Mouse (Mus musculus) gastrocnemius, postnatal 25 days (tissue): ENCODE results near the gene Rps3. TPM values are rescaled to one million over a fixed set of nuclear protein-coding genes. Genes with fewer than 3 reads are reported as not detected.
A peak's percentile ranks its signal among the peaks of the same experiment; 100 is the strongest.
"Not testable (repeated sequence)": the region's sequence is repeated elsewhere in the genome, so short reads cannot be mapped to it uniquely, and the experiment has no call there.

Experiments
- DNase-seq: peaks from one replicate; pipeline ENCODE4 v3.0.0; 2022
- long read RNA-seq, 2 experiments: library from polyadenylated mRNA; stranded (forward); transcript quantifications; one replicate each; pipeline ENCODE4 v2.0.0; 2021
- total RNA-seq, 2 experiments: library from RNA; stranded (reverse); gene quantifications; 1 replicate in 1 of 2; 2 replicates in 1 of 2; pipeline ENCODE4 v1.2.3; 2021

Rps3 gene
- 100 to 1,000 TPM; 239 to 240 TPM for total RNA-seq
- long read RNA-seq, experiment 1, transcript Rps3-201 (7 exons, 1,908 nt), result major isoform, 372 of 456 reads
- long read RNA-seq, experiment 1, partial matches to known transcripts, result 79 of 456 reads
- long read RNA-seq, experiment 1, other reads (novel, unspliced or antisense), result 5 of 456 reads
- long read RNA-seq, experiment 2, transcript Rps3-201 (7 exons, 1,908 nt), result major isoform, 285 of 337 reads
- long read RNA-seq, experiment 2, partial matches to known transcripts, result 51 of 337 reads
- long read RNA-seq, experiment 2, other reads (novel, unspliced or antisense), result 1 of 337 reads

DNA sequence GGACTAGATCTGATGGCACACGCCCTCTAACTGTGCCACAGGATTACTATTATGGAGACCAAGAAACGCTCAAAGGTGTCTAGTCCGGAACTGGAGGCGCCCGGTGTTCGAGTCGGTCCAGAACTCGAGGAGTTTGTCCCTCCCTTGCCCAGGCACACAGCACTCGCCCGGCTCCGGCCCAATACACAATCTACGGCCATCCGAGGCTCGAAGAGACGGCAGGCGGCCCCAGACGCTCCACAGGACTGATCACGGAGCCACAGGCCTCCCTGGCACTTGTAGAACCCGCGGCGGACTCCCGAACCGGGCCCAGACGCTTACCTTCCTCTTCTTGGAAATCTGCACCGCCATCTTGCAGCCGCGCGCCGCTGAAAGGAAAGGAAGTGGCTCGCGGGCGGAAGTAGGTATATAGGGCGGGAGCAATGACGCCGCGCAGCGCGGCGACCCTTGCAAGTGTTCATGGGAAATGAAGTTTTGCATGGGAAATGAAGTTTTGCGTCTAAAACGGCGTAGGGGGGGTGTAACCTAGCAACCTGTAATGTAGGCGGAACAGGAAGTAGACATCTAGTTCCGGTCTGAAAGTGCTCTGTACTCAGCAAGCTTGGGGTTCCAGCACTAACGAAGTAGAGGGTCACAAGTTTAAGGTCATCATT is at the start of gene Rps3:
Gene Rps3 (minus strand): TSS at position 468 of the 653 bp plus-strand sequence.
- DNase-seq, result peak; percentile 91

DNA sequence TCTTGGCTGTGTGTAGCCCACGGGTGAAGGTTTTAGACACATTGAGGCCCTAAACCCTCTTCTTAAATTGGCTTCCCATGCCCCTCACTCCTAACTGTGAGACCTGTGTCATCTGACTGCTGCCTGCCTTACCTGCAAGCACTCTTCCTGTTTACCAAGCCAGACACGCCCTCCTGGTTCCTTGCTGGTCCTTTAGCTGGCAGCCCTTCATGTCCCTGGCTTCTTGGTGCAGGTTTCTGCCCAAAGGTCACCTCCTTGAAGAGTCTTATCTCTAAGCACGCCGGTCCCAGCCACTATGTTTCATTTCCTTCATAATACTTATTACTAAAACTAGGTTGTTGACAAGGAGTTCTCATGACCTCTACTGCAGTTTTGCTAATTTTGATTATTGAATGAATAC is 49.0 kb upstream of the Rps3 start:
- DNase-seq, result no peak

DNA sequence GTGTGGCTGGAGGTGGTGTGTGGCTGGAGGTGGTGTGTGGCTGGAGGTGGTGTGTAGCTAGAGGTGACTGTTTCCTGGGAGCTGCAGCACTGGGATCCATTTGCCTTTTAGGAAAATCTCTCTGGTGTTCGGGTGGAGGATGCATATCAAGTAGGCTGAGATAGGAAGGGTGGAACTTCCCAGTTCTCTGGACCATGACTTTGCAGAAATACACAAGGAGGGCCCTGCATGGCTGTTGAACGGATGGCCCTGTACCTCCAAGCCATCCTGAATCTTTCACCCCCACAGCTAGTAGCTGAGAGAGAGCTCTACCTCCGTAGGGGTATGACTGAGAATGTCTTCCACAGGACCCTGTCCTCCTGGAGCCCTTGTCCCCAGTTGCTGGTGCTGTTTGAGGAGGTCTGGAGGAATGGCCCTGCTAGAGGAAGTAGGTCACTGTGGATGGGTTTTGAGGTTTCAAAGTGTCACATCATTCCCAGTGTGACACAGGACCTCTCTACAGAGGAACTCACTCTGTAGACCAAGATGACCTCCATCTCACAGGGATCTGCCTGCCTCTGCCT is 48.0 kb upstream of the Rps3 start:
- DNase-seq, result no peak

DNA sequence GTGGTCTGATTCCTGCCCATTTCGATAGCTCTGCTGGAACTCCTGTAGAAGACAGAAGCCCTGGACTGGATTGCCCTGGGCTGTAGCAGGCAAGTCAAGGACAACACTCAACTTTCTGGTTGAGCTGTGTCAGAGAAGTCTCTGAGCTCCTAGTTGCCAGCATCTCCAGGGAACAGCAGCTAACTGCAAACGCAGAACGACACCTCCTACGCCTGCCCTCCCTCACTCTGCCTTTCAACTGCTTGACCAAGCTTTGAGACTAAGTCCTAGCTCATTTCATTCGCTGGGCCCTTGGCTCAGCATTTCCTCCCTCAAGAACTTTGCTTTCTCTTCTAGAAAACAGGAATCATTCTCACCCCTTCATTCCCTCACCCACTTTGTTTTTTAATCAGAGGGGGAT is 45.9 kb upstream of the Rps3 start:
- DNase-seq, result no peak

DNA sequence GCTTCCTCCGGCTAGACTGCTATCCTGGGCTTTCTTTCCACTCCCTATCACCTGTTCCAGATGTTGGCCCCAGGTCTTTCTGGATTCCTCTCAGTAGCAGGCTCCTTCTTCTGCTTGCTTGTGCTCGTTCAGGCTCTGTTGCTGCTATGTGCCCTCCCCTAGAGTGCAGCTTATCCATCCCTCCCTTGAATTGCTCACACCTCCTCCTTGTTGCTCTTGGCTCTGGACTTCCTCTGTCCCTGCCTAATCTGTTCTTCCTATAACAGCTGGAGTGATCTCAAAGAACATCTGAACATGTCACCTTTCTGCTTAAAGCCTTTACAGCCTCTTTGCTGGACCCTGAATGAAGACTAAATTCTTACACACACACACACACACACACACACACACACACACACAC is 45.0 kb upstream of the Rps3 start:
- DNase-seq, result no peak

DNA sequence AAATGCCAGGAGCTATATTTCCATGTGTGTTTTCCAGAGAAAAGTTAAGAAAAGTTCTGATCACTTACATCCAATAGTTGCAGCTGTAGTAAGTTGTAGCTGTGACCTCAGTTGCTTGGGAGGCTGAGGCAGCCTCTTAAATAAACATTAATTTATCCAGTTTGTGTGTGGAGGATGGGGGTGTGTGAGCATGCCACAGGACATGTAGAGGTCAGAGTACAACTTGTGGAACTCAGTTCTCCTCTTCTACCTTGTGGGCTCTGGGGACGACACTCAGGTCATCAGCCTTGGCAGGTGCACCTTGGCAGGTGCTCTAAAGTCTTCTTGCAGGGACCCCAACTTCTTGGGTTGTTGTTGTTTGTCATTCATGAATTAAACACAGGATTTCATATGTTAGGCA is 40.3 kb upstream of the Rps3 start:
- DNase-seq, result no peak

DNA sequence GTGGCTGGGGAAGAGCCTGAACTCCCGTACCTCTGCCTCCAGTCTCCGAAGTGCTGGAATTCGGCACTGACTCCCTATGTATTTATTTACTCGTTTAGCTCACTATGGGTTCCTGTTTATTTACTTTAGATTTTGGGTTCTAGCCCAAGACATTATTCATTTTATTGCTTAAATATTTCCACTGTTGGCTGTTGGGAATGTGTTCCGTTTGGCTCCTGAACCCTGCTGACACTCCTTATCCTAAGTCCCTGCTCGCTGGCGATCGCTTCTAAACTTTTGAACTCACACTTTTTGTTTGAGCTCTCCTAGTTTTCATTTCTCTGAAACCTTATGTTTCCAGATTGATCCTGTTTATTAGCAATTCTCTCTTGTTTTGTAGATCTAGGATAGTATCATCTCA is 39.6 kb upstream of the Rps3 start:
- no peak for DNase-seq

DNA sequence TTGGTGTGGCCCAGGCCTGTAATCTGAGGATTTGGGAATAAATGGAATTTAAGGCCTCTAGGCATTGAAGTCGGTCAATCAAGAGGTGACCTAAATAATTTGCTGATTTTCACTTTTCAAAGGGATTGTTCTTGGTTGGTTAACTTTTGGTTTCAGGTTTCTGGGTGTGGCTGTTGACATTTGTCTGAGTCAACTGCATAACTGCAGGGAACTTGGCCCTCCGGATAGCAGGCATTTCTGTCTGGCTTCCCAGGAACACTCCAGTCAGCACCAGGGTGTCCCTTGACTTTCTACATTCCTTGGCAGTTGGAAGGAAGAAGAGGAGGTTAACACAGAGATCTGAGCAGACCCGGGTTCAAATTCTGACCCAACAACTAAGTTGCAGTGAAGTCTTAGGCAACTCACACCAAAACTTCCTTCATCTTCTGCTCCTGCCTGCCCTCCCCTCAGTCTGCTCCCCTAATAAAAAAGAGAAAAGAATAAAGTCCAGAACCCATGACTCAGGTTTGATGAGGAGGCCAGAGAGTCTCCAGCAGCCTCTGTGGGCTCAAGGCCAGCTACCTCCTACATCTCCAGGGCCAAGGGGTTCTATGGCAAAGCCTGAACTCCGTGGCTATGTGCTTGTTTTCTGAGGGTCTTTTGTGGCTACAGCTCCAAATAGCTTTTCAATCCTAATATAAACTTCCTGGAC is 35.6 kb upstream of the Rps3 start:
- no peak for DNase-seq

DNA sequence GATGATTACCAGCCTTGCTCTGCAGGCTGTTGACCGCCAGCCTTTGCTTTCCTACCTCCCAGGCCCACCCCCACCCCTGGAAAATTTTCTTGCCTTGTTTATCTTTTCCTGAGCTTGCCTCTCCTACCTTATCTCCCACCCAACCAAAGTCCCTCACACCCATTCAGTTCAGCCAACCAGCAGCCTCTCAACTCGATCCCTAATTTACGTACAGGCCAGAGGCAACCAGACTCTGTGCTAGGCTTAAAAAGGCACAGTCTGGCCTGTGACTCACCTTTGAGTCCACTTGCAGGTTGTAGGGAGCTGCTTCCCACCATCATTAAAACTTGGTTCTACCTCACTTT is 33.2 kb upstream of the Rps3 start:
- DNase-seq, result no peak

DNA sequence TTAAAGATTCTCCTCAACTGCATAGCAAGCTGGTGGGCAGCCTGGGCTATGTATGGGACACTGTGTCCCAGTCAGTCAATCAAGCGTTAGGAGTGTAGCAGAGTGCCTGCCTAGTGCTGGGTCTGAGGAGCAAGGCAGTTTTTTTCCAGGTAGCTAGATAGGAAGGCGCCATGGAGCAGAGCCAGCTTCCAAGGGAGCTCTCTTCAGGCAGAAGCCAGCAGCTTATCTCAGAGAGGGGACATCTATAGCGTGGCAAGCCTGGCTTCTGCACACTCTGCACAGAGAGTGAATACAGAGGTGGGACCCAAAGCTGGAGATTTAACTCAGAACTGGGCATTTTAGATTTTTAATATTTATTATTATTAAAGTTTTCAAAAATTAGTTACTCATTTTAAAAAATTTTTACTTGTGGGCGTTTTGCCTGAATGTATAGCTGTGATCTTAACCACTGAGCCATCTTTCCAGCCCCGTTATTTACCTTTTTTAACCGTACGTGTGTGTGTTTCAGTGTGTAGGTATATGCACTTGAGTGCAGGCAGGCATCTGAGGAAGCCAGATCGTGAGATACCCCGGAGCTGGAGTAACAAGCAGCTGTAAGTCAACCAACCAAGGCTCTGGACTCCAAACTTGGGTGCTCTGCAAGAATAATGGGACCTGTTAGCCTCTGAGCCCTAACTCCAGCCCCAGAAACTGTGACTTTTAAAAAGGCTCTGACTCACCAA is 32.7 kb upstream of the Rps3 start:
- DNase-seq, result no peak

DNA sequence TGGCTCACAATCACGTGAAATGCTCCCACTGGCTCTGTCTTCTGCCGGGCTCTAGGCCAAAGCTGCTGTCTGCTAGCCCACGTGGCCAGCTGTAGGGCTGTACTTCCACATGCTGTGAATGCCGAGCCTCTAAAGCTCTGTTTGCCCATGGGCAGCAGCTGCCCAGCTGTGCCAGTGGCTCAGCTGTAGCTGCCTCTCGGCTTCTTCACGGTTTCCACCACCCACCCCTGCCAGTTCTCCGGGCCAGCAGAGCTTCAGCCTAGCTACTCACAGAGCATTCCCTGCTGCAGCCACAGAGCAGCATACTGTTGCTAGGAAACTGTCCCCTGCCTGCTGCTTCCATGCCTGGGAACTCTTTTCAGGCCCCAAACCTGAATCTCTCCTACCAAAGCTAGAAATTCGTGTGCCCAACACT is 26.6 kb upstream of the Rps3 start:
- DNase-seq, result peak; percentile 37

DNA sequence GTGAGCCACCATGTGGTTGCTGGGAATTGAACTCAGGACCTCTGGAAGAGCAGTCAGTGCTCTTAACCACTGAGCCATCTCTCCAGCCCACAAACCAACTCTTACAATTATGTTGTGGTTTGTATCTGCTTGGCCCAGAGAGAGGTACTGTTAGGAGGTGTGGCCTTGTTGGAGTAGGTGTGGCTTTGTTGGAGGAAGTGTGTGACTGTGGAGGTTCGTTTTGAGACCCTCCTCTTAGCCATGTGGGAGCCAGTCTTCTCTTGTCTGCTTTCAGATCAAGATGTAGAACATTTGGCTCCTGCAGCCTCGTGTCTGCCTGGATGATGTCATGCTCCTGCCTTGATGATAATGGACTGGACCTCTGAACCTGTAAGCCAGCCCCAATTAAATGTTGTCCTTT is 24.6 kb upstream of the Rps3 start:
- DNase-seq, result not testable (repeated sequence)

DNA sequence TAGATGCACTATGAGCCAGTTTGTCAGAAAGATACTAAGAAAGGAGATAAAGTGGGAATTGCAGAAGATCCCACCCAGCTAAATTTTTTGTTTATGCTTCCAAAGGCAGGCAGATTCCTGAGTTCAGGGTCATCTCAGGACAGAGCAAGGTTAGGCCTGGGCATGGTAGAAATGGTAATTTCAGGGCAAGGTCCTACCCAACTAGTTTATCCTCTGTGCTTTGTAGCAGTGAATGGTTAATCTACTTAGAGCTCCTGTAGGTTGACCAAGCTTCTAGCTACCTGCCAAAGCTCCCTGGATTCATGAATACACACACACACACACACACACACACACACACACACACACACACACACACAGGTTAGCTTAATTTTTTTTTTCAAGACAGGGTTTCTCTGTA is 21.0 kb upstream of the Rps3 start:
- no peak for DNase-seq

DNA sequence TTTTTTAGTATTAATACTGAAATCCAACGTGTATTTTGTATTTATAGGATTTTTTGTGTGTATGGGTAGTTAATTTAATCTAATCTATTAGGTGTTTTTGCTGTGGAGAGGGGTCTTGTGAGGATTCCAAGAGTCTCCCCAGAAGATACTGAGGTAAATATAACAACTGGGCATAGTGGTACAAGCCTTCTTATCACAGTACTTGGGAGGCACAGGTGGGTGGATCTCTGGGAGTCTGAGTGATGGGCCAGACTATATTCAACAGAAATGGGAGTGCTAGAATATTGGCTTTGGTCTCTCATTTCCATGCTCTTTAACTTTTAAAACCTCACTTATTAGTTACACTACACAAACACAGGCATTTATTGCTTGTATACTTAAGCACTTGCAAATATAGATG is 17.6 kb upstream of the Rps3 start:
- no peak for DNase-seq

DNA sequence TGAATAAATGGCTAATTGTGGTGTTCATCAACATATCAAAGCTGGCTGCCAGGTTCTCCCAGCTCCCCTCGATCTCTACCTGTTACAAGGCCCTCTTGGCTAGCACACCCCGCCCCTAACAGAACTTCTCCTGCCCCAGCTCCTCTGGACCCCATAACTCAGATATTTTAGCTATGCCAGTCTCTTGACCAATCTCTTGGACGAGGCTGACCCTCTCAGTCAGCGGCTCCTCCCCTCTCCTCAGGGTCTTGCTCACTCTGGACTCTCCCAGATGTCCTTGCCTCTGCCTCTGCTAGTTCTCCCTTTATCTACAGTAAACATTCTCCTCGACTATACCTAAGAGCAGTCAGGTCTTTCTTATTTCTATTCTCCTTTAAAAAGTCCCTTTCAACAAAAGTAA is 17.1 kb upstream of the Rps3 start:
- no peak for DNase-seq

DNA sequence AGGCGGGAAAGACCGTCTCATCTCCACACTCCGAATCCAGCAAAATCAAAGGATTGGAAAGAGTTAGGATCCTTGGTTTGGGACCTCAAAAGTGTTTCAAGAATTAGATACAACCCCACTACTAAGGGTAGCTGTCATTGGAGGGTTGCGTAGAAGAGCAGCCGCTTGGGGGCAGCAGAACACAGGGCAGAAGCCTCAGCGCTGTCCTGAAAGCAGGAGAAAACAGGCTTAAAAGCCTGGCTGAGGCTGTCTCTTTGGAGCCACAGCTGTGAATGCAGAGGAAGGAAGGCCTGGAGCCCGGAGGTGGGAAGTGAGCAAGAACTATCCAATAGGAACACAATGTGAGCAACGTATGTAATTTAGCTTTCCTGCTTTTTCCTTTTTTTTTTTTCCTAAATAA is 16.7 kb upstream of the Rps3 start:
- peak; percentile 70 for DNase-seq

DNA sequence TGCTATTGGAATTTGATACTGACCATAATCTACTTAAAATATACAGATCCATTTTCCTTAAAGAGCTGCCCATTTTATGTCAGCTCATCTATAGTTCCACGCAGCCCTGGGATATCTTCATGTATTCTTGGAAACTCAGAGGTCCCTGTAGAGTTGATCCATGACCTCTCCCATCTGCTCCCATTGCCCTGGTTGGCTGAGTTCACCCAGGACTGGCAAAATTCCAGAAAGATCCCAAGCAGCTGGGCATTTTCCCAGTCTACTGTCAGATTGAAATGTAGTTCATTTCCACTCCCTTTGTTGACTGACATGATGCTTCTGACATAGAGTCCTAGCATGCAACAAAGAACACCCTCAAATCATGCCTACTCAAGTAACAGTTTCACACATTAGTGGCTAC is 15.6 kb upstream of the Rps3 start:
- no peak for DNase-seq

DNA sequence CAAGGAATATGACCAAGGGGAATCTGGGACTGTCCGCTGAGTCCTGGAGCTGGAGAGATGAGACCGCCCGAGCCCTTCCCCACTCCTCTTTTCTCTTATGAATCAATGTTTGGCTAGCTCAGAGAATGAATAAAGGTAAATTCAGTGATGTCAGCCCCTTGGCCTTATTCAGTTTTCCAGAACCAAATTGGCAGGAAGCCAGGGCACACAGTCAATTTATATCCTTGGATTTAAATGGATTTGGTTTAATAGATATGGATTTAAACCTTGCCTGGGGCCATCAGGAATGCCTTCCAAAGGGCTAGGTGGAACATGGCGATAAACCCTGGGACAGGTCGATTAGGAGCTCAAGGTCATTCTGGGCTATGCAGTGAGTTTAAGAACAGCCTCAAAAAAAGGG is 6.2 kb upstream of the Rps3 start:
- DNase-seq, result no peak

DNA sequence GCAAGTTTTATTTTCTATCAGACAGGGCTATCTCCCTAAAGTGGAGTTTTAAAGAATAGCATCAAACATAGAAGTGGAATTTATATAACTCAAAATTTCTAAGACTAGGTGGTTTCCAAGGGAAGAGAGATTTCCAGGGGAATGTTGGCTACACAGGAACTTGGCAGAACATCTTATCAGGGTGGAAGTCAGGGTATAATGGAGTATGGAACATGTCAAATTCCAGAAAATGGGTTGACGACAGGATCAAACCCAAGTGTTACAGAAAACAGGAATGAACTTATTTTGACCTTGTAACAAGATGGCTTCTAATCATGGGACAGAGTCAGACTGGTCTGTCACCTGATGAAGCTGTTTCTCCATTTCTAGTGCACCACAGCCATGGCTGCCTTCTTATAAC is 1.1 kb upstream of the Rps3 start:
- DNase-seq, result no peak

DNA sequence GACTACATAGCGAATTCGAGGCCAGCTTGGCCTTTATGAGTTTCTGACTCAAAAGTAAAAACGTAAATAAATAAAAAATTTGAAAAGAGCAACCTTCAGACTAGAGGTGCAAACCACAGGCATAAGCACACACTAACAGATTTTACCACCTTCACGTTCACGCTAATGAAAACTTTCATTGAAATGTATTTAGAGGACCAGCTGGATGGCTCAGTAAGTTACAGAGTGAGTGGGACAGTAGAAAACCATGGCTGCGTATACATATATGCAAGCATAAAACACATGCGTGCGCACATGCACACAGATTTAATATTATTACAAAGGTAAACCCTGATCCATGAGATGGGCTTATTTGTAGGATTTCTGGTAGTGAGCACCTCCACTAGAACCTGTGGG is 384 bp upstream of the Rps3 start:
- DNase-seq, result no peak

DNA sequence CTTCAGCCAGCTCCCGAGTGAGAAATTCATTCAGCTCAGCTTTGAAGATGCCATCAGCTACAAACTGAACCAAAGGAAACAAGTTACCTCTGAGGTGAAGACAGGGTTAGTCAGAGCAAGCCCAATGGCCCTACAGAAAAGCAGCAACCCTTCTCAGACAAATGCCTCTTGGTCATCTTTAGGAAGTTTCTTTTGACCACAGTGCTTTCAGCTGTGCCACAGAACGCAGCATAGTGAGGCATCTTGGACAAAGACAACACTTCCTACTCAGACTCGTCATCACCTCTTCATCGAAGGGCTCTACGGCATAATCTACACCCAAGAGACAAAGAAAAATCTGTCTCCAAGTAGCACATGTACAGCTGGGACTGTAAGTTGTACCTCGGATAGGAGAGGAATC is 901 bp downstream of the Rps3 start:
- DNase-seq, result no peak

DNA sequence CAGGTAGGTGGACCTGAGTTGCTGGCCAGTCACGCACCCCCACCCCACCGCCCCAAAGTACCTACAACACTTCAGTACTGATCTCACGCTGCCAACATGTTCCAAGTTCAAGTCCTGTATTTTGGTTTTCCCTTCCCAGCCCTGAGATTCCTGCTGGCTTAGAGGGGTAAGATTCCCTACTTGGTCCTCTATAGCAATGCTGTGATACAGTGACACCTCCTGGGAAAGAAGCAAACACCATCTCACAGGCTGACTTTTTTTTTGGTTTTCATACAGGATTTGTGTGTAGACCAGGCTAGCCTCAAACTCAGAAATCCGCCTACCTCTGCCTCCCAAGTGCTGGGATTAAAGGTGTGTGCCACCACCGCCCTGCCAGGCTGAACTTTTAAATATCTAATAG is 6.3 kb downstream of the Rps3 start:
- DNase-seq, result no peak
